Mouse (Mus musculus) myocyte (in vitro differentiated cells): ENCODE data around the gene Aamp. TPM values are rescaled to one million over a fixed set of nuclear protein-coding genes. Genes with fewer than 3 reads are reported as not detected.
A peak's percentile ranks its signal among the peaks of the same experiment; 100 is the strongest.

Experiments
- H3K27me3 ChIP-seq: one replicate; pipeline ENCODE4 v1.6.1; 2011; ENCODE audit not compliant: control insufficient read depth, insufficient read depth, insufficient read length
- H3K36me3 ChIP-seq: one replicate; pipeline ENCODE4 v1.6.1; 2011; ENCODE audit not compliant: control insufficient read depth, insufficient read depth
- H3K4me2 ChIP-seq: one replicate; pipeline ENCODE4 v1.6.1; 2011; ENCODE audit warnings: low read depth, control low read depth
- H3K4me3 ChIP-seq: one replicate; pipeline ENCODE4 v1.5.1; 2011; ENCODE audit warnings: mild to moderate bottlenecking, control low read depth, moderate library complexity
- H3K79me2 ChIP-seq: one replicate; pipeline ENCODE4 v1.6.1; 2011; ENCODE audit not compliant: control insufficient read depth, insufficient read depth
- H3ac ChIP-seq: one replicate; pipeline ENCODE4 v1.6.1; 2011; ENCODE audit not compliant: control insufficient read depth, insufficient read length
- CEBPB ChIP-seq: IDR thresholded peaks from 2 replicates; pipeline ENCODE4 v1.6.1; 2011; ENCODE audit warnings: mild to moderate bottlenecking, moderate library complexity; ENCODE audit not compliant: poor library complexity, insufficient read depth, severe bottlenecking
- E2F4 ChIP-seq: IDR thresholded peaks from one replicate; pipeline ENCODE4 v1.6.1; 2011; ENCODE audit warnings: mild to moderate bottlenecking, control low read depth, moderate library complexity; ENCODE audit not compliant: insufficient read depth
- MAX ChIP-seq: IDR thresholded peaks from one replicate; pipeline ENCODE4 v1.6.1; 2011; ENCODE audit warnings: low read depth, mild to moderate bottlenecking, control low read depth
- MYOD1 ChIP-seq, 3 experiments: IDR thresholded peaks; one replicate each; pipeline ENCODE4 v1.6.1; 2011; ENCODE audit warnings: control low read depth in 2 of 3, low read depth in 2 of 3, mild to moderate bottlenecking in 2 of 3, moderate library complexity in 1 of 3; ENCODE audit not compliant: insufficient read length in 2 of 3, control insufficient read depth in 1 of 3
- MYOG ChIP-seq, 3 experiments: IDR thresholded peaks; one replicate each; pipeline ENCODE4 v1.6.1; 2011; ENCODE audit warnings: control low read depth in 2 of 3, low read depth in 2 of 3, mild to moderate bottlenecking in 2 of 3; ENCODE audit not compliant: insufficient read length in 2 of 3, control insufficient read depth in 1 of 3, insufficient read depth in 1 of 3
- POLR2A ChIP-seq: IDR thresholded peaks from one replicate; pipeline ENCODE4 v1.6.1; 2011; ENCODE audit warnings: low read depth, mild to moderate bottlenecking, control low read depth, moderate library complexity; ENCODE audit not compliant: insufficient read length
- POLR2AphosphoS2 ChIP-seq: IDR thresholded peaks from one replicate; pipeline ENCODE4 v1.6.1; 2011; ENCODE audit warnings: low read depth, control low read depth; ENCODE audit not compliant: insufficient read length
- REST ChIP-seq: IDR thresholded peaks from one replicate; pipeline ENCODE4 v1.6.1; 2011; ENCODE audit warnings: mild to moderate bottlenecking, control low read depth, moderate library complexity; ENCODE audit not compliant: insufficient read depth, insufficient read length
- SRF ChIP-seq: IDR thresholded peaks from one replicate; pipeline ENCODE4 v1.6.1; 2011; ENCODE audit warnings: low read depth; ENCODE audit not compliant: control insufficient read depth, insufficient read length
- TCF12 ChIP-seq: IDR thresholded peaks from one replicate; pipeline ENCODE4 v1.6.1; 2011; ENCODE audit warnings: mild to moderate bottlenecking, control low read depth; ENCODE audit not compliant: poor library complexity, insufficient read depth, severe bottlenecking
- TCF3 ChIP-seq: IDR thresholded peaks from one replicate; pipeline ENCODE4 v1.6.1; 2011; ENCODE audit warnings: low read depth, control low read depth; ENCODE audit not compliant: insufficient read length
- USF1 ChIP-seq: IDR thresholded peaks from one replicate; pipeline ENCODE4 v1.6.1; 2011; ENCODE audit warnings: low read depth, mild to moderate bottlenecking, control low read depth, moderate library complexity
- polyA plus RNA-seq: library from polyadenylated mRNA; unstranded; fragments of >200 nt; fragmentation: generic; extraction: Trizol; gene quantifications from one replicate; pipeline ENCODE4 v1.2.1, GENCODE M21; 2012; ENCODE audit warnings: missing spikeins

Aamp gene
- polyA plus RNA-seq, 1 experiment = 199 TPM

DNA sequence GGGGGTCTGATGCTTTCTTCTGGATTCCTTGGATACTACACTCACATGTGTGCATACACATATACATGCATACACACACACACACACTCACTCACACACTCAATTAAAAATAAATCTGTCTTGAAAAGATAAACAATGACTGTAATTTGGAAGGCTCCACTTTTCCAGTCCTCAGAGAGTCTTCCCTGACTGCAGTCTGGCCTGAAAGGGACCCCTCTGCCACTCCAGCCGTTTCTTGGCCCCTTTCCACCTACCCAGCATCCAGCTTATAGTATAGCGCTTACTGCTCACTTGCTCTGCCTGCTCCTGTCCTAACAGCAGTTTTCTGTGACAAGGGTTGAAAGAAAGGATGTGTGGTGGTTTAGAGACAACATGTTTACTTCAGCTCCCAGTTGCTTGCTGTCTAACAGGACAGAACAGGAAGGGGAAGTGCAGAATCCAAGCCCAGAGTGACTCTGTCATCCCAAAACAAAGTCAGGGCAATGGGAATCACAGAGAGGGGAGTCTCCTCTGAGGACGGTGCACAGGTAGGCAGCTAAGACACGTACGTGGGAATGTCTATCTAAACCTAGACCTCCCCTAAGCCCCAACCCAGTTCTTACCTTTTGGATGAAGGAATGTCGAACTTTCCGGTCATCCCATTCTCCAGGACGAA is 8.9 kb upstream of the Aamp start:
- peaks cover 39% of the 10 kb centered on the region for H3K36me3 ChIP-seq
- H3K27me3 ChIP-seq = no peaks in the 10 kb centered on the region
- no peak for TF ChIP-seq USF1
- TF ChIP-seq TCF12 = no peak
- TF ChIP-seq MYOG (IDR thresholded peaks at IDR 0.05; ENCODE audit: control insufficient read depth in 1 of 3, insufficient read depth in 1 of 3, insufficient read length in 2 of 3, low read depth in 2 of 3) = no peak
- no peak for TF ChIP-seq TCF3
- TF ChIP-seq POLR2A = no peak
- TF ChIP-seq MYOD1 (IDR thresholded peaks at IDR 0.05; ENCODE audit: control insufficient read depth in 1 of 3, insufficient read length in 2 of 3, low read depth in 2 of 3) = no peak
- TF ChIP-seq CEBPB = no peak
- TF ChIP-seq E2F4 = no peak
- peaks cover 22% of the 10 kb centered on the region for H3K79me2 ChIP-seq
- peak overlapping the region; percentile 7 for H3K4me3 ChIP-seq
- H3ac ChIP-seq = no peak overlapping the region
- H3K4me2 ChIP-seq = peak overlapping the region; percentile 53

DNA sequence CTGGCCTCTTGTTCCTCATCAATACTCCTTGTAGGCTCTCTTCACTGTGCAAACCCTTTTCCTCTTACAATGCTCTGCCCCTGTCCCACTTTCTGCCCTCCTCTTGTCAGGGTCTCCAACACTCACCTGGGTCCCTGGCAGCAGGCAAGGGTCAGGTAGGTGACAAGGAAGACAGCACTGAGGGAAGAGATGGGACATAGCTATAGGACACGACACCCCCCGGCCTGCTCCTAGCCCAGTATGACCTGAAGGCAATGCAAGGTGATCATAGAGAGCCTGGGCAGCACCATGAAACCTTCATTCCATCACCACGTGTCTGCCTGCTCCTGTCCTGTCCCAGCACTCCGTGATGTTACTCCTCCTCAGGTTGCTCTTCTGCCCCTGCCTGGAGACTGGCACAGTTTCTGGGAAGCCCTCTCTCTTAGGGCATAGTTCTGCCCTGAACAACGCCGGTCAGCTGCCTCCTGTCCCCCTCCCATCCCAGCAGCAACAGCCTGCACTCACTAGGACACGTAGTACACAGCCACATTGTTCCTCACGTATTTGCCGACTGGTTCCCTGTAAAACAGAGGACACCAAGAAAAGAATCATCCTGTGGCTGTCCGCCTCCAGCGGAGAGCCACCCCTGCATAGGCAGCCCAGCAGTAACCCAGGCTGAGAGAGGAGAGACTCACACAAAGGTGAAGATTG is 7.9 kb upstream of the Aamp start:
- Histone ChIP-seq H3ac (no peak overlapping the region), H3K36me3 (peaks cover 43% of the 10 kb centered on the region), H3K27me3 (no peaks in the 10 kb centered on the region), H3K4me2 (no peak overlapping the region), H3K79me2 (peaks cover 15% of the 10 kb centered on the region), H3K4me3 (peak overlapping the region; percentile 7)
- TF ChIP-seq POLR2AphosphoS2 (peak; percentile 22), SRF (no peak), TCF3 (no peak), E2F4 (no peak), USF1 (no peak), REST (no peak), MYOG (IDR thresholded peaks at IDR 0.05; ENCODE audit: control insufficient read depth in 1 of 3, insufficient read depth in 1 of 3, insufficient read length in 2 of 3, low read depth in 2 of 3) (no peak), MAX (no peak), MYOD1 (IDR thresholded peaks at IDR 0.05; ENCODE audit: control insufficient read depth in 1 of 3, insufficient read length in 2 of 3, low read depth in 2 of 3) (no peak), CEBPB (no peak), POLR2A (peak; percentile 29)

DNA sequence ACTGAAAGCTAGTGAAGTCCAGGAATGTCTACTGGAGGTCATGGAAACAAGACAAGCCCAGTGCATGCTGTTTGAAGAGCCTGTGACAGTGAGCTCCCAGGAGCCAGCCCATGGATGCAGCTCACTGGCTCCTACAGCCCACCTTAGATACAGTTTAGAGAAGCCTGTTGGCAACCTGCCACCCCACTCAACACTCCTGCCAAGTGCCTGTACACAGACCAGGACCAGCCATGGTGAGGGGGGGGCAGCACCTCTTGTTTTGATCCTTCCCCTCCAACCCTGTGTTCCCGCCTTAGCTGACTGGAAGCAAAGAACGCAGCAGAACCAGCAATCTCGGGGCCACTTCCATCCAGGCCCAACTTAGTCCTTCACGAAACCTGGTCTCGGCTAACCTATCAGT is 5.6 kb upstream of the Aamp start:
- peaks cover 48% of the 10 kb centered on the region for H3K36me3 ChIP-seq
- peaks cover 15% of the 10 kb centered on the region for H3K79me2 ChIP-seq
- TF ChIP-seq POLR2AphosphoS2 (peak; percentile 32), REST (no peak)
- H3ac ChIP-seq = no peak overlapping the region
- H3K4me3 ChIP-seq = no peak overlapping the region
- H3K27me3 ChIP-seq = no peaks in the 10 kb centered on the region
- H3K4me2 ChIP-seq = no peak overlapping the region

GRCm38 (mm10) chr1:74289740-74290139 is 5.2 kb upstream of the Aamp start:
- H3K4me3 ChIP-seq = no peak overlapping the region
- H3K79me2 ChIP-seq = peaks cover 15% of the 10 kb centered on the region
- TF ChIP-seq REST = no peak
- TF ChIP-seq MYOD1 (IDR thresholded peaks at IDR 0.05; ENCODE audit: control insufficient read depth in 1 of 3, insufficient read length in 2 of 3, low read depth in 2 of 3) = no peak
- no peak for TF ChIP-seq SRF
- no peak for TF ChIP-seq POLR2AphosphoS2
- no peaks in the 10 kb centered on the region for H3K27me3 ChIP-seq
- no peak overlapping the region for H3ac ChIP-seq
- H3K36me3 ChIP-seq = peaks cover 48% of the 10 kb centered on the region
- no peak overlapping the region for H3K4me2 ChIP-seq

DNA sequence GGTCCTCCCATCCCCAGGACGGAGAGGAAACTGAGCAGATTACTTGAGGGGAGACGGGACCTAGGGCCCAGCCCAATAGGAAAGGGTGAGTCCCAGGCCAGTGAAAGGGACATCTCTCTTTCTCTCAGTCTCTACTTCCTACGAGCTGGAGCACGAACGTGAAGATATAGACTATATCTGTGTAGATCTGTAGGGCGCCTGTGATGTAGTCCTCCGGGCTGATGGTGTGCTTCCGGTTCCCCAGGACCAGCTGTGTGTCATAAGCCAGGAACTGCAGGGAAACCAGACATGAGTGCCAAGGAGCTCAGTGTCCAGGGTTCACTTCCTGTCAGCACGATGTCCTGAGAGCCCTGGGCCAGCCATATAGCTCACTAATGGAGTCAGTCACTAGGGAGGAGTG is 4.7 kb upstream of the Aamp start:
- no peak overlapping the region for H3K4me2 ChIP-seq
- peaks cover 48% of the 10 kb centered on the region for H3K36me3 ChIP-seq
- H3K79me2 ChIP-seq = peaks cover 15% of the 10 kb centered on the region
- no peak overlapping the region for H3ac ChIP-seq
- H3K4me3 ChIP-seq = no peak overlapping the region
- no peak for TF ChIP-seq SRF
- TF ChIP-seq TCF3 = no peak
- TF ChIP-seq TCF12 = no peak
- no peak for TF ChIP-seq MYOD1 (IDR thresholded peaks at IDR 0.05; ENCODE audit: control insufficient read depth in 1 of 3, insufficient read length in 2 of 3, low read depth in 2 of 3)
- TF ChIP-seq MAX = no peak
- no peak for TF ChIP-seq MYOG (IDR thresholded peaks at IDR 0.05; ENCODE audit: control insufficient read depth in 1 of 3, insufficient read depth in 1 of 3, insufficient read length in 2 of 3, low read depth in 2 of 3)
- no peak for TF ChIP-seq POLR2AphosphoS2
- no peak for TF ChIP-seq USF1
- no peak for TF ChIP-seq REST
- no peak for TF ChIP-seq E2F4
- TF ChIP-seq CEBPB = no peak
- no peak for TF ChIP-seq POLR2A
- H3K27me3 ChIP-seq = no peaks in the 10 kb centered on the region
